Mouse (Mus musculus) megakaryocyte, embryonic 14.5 days (primary cell): ENCODE measurements at regions not wholly inside any gene's neighbourhood (a gene's known extent, or its start where the extent isn't known, plus 50 kb on each side); places are given as distances from the start of the nearest gene placed in this dataset.

ENCODE experiments used
- H3K27me3 ChIP-seq: replicated peaks from 2 replicates; pipeline ENCODE3; 2012; ENCODE audit warnings: inconsistent platforms
- H3K36me3 ChIP-seq: replicated peaks from 2 replicates; pipeline ENCODE3; 2012; ENCODE audit warnings: low read length, inconsistent platforms, mixed read lengths
- H3K4me1 ChIP-seq: 2 replicates; pipeline ENCODE4 v1.6.1; 2012; ENCODE audit warnings: inconsistent platforms
- H3K4me3 ChIP-seq: replicated peaks from 2 replicates; pipeline ENCODE3; 2012; ENCODE audit warnings: moderate library complexity, mild to moderate bottlenecking, inconsistent platforms
- H3K9me3 ChIP-seq: 2 replicates; pipeline ENCODE4 v1.6.1; 2012; ENCODE audit warnings: inconsistent platforms
- FLI1 ChIP-seq: IDR thresholded peaks from 2 replicates; pipeline ENCODE4 v1.6.1; 2012; ENCODE audit warnings: low read length, inconsistent platforms, mixed read lengths
- GATA1 ChIP-seq: IDR thresholded peaks from 3 replicates; pipeline ENCODE4 v1.6.1; 2012; ENCODE audit warnings: mixed read lengths, low read length, inconsistent platforms, borderline replicate concordance

DNA sequence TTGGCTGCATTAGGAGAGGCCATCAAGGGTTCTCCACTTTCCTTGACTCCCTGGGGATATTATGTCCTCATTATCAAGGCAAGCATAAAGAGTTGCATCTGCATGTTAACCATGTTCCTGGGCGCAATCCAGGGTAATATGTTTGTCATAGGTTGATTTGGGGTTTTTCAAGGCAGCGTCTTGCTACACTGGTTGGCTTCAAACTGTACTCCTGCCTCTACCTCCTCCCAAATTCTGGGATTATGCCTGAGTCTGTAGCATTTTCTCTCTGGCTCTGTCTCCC, 65.1 kb upstream of the Med13l start:
- peaks cover 86% of the 10 kb centered on the region for H3K4me1 ChIP-seq
- no peak overlapping the region for H3K4me3 ChIP-seq
- TF ChIP-seq FLI1 (no peak), GATA1 (no peak)
- H3K27me3 ChIP-seq = no peaks in the 10 kb centered on the region
- no peaks in the 10 kb centered on the region for H3K36me3 ChIP-seq
- no peaks in the 10 kb centered on the region for H3K9me3 ChIP-seq

- H3K4me3 ChIP-seq = no peak overlapping the region
- H3K9me3 ChIP-seq = no peaks in the 10 kb centered on the region; the same call in 1 of the 2 replicates
- no peak for TF ChIP-seq FLI1
- TF ChIP-seq GATA1 = no peak
Measured at GRCm38 (mm10) chr5:118501624-118502023, 58.9 kb upstream of the Med13l start.

GRCm38 (mm10) chr5:118502991-118503390, 57.5 kb upstream of the Med13l start:
- Histone ChIP-seq H3K36me3 (no peaks in the 10 kb centered on the region), H3K9me3 (no peaks in the 10 kb centered on the region; the same call in 1 of the 2 replicates), H3K27me3 (no peaks in the 10 kb centered on the region), H3K4me1 (peaks cover 43% of the 10 kb centered on the region), H3K4me3 (no peak overlapping the region)
- TF ChIP-seq GATA1 (no peak), FLI1 (no peak)

More at GRCm38 (mm10) chr5:118501624-118502023, 58.9 kb upstream of the Med13l start:
- Histone ChIP-seq H3K27me3 (no peaks in the 10 kb centered on the region), H3K36me3 (no peaks in the 10 kb centered on the region), H3K4me1 (peaks cover 53% of the 10 kb centered on the region)

- TF ChIP-seq FLI1 = no peak
- TF ChIP-seq GATA1 = no peak
- Histone ChIP-seq H3K4me1 (peaks cover 44% of the 10 kb centered on the region), H3K36me3 (no peaks in the 10 kb centered on the region)
Measured at GRCm38 (mm10) chr5:118504170-118504569, 56.3 kb upstream of the Med13l start.

GRCm38 (mm10) chr5:118504926-118505325, 55.6 kb upstream of the Med13l start:
- H3K4me3 ChIP-seq = no peak overlapping the region
- H3K27me3 ChIP-seq = no peaks in the 10 kb centered on the region
- no peaks in the 10 kb centered on the region; the same call in 1 of the 2 replicates for H3K9me3 ChIP-seq
- TF ChIP-seq GATA1 = no peak
- TF ChIP-seq FLI1 = no peak
- H3K4me1 ChIP-seq = peaks cover 44% of the 10 kb centered on the region
- no peaks in the 10 kb centered on the region for H3K36me3 ChIP-seq

More at GRCm38 (mm10) chr5:118504170-118504569, 56.3 kb upstream of the Med13l start:
- Histone ChIP-seq H3K27me3 (no peaks in the 10 kb centered on the region), H3K4me3 (no peak overlapping the region), H3K9me3 (no peaks in the 10 kb centered on the region; the same call in 1 of the 2 replicates)

GRCm38 (mm10) chr5:118509871-118510270, 50.6 kb upstream of the Med13l start:
- Histone ChIP-seq H3K4me1 (peaks cover 71% of the 10 kb centered on the region), H3K27me3 (no peaks in the 10 kb centered on the region), H3K9me3 (no peaks in the 10 kb centered on the region; the same call in 1 of the 2 replicates), H3K36me3 (no peaks in the 10 kb centered on the region), H3K4me3 (no peak overlapping the region)
- TF ChIP-seq FLI1 (no peak), GATA1 (no peak)
